Mouse (Mus musculus): ENCODE results near the gene Pou2f1. TPM values are rescaled to one million over a fixed set of nuclear protein-coding genes. Genes with fewer than 3 reads are reported as not detected.

The Pou2f1 gene
- total and polyA plus RNA-seq, 2 experiments from 2014 or later = 21.5 to 27.2 TPM

DNA sequence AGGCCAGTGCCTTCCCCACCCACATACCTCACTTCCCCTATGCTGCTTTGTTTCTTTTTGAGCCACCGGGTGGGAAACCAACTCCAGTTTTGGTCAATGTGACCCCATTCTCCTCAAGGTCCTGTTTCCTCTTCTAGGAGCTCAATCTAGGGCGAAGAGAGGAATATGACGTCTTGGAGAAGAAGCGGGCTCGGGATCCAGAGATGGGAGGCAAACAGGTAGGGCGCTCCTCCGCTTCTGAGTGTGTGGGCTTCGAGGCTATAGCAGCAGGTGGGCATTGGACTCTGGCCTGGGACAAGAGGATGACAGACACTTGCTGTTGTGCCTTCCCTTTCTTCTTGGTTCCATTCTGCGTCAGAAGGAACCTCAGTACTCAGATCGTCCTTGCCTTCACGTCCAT, 145.2 kb downstream of the Pou2f1 start:
- Histone ChIP-seq H3K4me1 (ENCODE audit: insufficient read depth, low read length) (no peaks in the 10 kb centered on the region), H3K4me3 (ENCODE audit: low read depth, low read length) (no peak overlapping the region), H3K27ac (ENCODE audit: low read depth, low read length) (no peak overlapping the region), H3K9ac (replicated peaks; ENCODE audit: low read length, poor library complexity, severe bottlenecking) (no peak overlapping the region), H3K36me3 (ENCODE audit: insufficient read depth, low read length) (no peaks in the 10 kb centered on the region), H3K4me2 (ENCODE audit: low read depth, low read length, poor library complexity, severe bottlenecking) (no peak overlapping the region), H3K27me3 (ENCODE audit: insufficient read depth, low read length) (no peaks in the 10 kb centered on the region), H3K9me3 (ENCODE audit: low read length) (no peaks in the 10 kb centered on the region)
- ATAC-seq (ENCODE audit: low FRiP score) = no peak
- 93% methylated on average over 11 of the region's 11 CpGs for WGBS
- TF ChIP-seq CTCF (IDR thresholded peaks at IDR 0.05) = no peak
- DNase-seq (ENCODE audit: low spot score) = no peak

DNA sequence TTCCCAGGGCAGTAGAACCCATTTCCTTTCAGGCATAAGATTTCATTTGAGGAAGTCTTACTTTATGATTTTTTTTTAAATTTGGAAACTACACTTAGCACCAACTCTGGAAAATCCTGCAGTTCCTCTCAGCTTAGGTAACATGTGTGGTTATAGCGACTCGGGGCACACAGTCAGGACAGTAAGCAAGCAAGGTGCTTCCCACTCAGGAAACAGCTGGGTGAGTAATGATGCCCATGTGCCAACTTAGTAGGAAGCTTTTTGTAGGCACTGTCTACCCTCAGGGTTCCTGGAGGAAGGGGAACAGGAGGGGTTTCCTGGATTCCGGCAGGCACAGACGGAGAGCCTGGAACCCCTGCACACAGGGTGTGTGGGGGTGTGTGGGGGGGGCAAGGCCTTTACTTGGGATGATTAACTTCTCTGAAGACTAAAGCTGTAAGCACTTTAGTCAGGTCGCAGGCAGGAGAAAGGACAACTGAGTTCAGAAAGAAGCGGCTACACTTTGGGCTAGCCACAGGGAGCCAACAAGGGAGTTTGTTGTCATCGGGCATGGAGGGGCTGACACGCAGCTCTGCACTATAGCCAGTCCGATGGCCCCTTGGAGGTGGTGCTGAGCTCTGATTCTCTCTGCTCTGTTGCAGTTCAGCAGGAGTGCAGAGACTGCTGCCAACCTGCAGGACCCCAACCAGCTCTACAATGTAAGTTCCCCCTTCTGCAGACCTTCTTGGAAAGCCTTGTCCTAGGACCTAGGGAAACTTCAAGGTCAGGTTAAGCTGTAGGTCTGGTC, 146.5 kb downstream of the Pou2f1 start:
- Histone ChIP-seq H3K9me3 (ENCODE audit: low read length) (no peaks in the 10 kb centered on the region), H3K9ac (replicated peaks; ENCODE audit: low read length, poor library complexity, severe bottlenecking) (no peak overlapping the region), H3K4me1 (ENCODE audit: insufficient read depth, low read length) (no peaks in the 10 kb centered on the region), H3K4me3 (ENCODE audit: low read depth, low read length) (no peak overlapping the region), H3K36me3 (ENCODE audit: insufficient read depth, low read length) (no peaks in the 10 kb centered on the region), H3K27me3 (ENCODE audit: insufficient read depth, low read length) (no peaks in the 10 kb centered on the region), H3K27ac (ENCODE audit: low read depth, low read length) (no peak overlapping the region), H3K4me2 (ENCODE audit: low read depth, low read length, poor library complexity, severe bottlenecking) (no peak overlapping the region)
- ATAC-seq (ENCODE audit: low FRiP score) (no peak), DNase-seq (ENCODE audit: low spot score) (no peak)
- WGBS = 59% methylated on average over 9 of the region's 9 CpGs
- TF ChIP-seq CTCF (IDR thresholded peaks at IDR 0.05) = no peak

DNA sequence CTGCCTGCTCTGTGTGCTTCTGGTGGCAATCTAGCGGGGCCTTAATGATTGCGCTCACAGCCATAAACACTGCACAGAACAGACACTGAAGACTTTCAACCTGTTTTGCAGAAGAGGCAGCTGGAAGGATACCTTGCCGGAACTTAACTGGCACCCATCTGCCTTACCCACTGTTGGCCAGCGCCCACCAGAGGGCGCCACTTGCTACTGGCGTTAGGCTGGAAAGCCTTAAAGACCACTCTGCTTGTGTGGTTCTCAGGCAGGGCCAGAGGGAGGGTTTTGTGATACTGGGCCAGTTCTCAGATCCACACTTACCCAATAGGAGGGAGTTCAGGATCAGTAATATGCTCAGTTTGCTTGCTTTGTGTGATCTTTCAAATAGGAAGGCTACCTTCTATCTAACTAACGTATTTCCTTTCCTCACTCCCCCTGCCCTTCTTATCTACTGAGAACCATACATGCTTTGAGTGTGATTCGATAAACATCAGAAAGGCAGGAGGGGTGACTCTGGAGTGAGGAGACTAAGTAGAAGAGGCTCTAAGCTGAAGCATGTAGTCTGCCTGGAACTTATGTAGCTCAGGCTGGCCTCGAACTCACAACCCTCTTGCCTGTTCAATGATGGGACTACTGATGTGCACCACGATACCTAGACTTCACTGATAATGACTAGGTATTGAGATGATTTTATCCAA, 148.6 kb downstream of the Pou2f1 start:
- no peaks in the 10 kb centered on the region for H3K27me3 ChIP-seq (ENCODE audit: insufficient read depth, low read length)
- no peaks in the 10 kb centered on the region for H3K9me3 ChIP-seq (ENCODE audit: low read length)
- 61% methylated on average over 10 of the region's 10 CpGs for WGBS
- no peaks in the 10 kb centered on the region for H3K4me1 ChIP-seq (ENCODE audit: insufficient read depth, low read length)
- TF ChIP-seq CTCF (IDR thresholded peaks at IDR 0.05) = peak; percentile 79
- DNase-seq (ENCODE audit: low spot score) (peak; percentile 65), ATAC-seq (ENCODE audit: low FRiP score) (no peak)
- H3K27ac ChIP-seq (ENCODE audit: low read depth, low read length) = no peak overlapping the region
- H3K4me3 ChIP-seq (ENCODE audit: low read depth, low read length) = no peak overlapping the region
- no peak overlapping the region for H3K4me2 ChIP-seq (ENCODE audit: low read depth, low read length, poor library complexity, severe bottlenecking)
- H3K9ac ChIP-seq (replicated peaks; ENCODE audit: low read length, poor library complexity, severe bottlenecking) = no peak overlapping the region
- no peaks in the 10 kb centered on the region for H3K36me3 ChIP-seq (ENCODE audit: insufficient read depth, low read length)

DNA sequence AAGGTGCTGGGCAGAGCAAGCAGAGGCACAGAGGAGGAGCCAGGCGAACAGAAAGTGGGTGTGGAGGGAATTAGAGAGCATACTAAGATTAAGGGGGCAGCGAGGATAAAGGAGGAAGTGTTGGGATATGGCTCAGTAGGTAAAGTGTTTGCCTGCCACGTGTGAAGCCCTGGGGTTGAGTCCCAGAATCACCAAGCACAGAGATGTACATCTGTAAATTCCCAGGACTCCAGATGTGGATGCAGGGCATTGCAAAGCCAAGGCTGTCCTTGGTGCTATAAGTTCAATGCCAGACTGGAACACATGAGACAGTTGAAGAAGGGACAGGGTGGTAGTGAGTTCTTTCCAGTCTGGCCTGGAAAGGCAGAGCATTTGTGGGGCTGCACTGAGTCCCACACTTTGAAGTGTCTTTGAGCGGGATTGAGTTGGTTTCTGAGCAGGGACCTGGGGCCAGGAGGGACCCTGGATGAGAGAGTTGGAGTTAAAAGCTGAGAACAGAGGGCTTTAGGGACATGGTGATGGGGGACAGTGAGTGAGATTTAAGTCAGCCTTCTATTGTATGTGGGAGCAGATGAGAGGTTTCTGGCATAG, 149.3 kb downstream of the Pou2f1 start:
- 49% methylated on average over 4 of the region's 4 CpGs for WGBS
- no peak overlapping the region for H3K27ac ChIP-seq (ENCODE audit: low read depth, low read length)
- no peak for TF ChIP-seq CTCF (IDR thresholded peaks at IDR 0.05)

DNA sequence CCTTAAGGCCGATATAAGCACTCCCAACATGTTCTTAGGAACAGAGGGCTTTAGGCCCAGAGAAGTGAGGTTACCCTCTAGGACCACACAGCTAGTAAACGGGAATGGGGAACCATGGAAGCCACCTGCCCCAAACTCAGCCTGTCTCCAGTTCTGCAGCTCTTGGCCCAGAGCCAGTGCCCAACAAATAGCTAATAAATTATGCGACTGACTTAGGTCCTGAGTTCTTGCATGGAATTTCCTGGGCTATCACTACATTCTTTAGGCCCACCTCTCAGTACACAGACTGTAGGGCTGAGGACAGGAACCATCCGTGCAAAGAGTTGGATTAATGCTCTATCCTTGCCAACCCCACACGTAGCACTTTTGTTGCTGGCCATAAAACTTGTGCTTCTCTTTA, 150.3 kb downstream of the Pou2f1 start:
- no peaks in the 10 kb centered on the region for H3K36me3 ChIP-seq (ENCODE audit: insufficient read depth, low read length)
- H3K27me3 ChIP-seq (ENCODE audit: insufficient read depth, low read length) = no peaks in the 10 kb centered on the region
- H3K27ac ChIP-seq (ENCODE audit: low read depth, low read length) = no peak overlapping the region
- no peaks in the 10 kb centered on the region for H3K4me1 ChIP-seq (ENCODE audit: insufficient read depth, low read length)
- no peak overlapping the region for H3K9ac ChIP-seq (replicated peaks; ENCODE audit: low read length, poor library complexity, severe bottlenecking)
- no peak overlapping the region for H3K4me3 ChIP-seq (ENCODE audit: low read depth, low read length)
- no peak for ATAC-seq (ENCODE audit: low FRiP score)
- no peak for TF ChIP-seq CTCF (IDR thresholded peaks at IDR 0.05)
- no peak for DNase-seq (ENCODE audit: low spot score)
- H3K9me3 ChIP-seq (ENCODE audit: low read length) = no peaks in the 10 kb centered on the region
- WGBS = 49% methylated on average over 5 of the region's 5 CpGs
- H3K4me2 ChIP-seq (ENCODE audit: low read depth, low read length, poor library complexity, severe bottlenecking) = no peak overlapping the region

More for the DNA sequence above, 149.3 kb downstream of the Pou2f1 start:
- Histone ChIP-seq H3K4me2 (ENCODE audit: low read depth, low read length, poor library complexity, severe bottlenecking) (no peak overlapping the region), H3K9ac (replicated peaks; ENCODE audit: low read length, poor library complexity, severe bottlenecking) (no peak overlapping the region), H3K27me3 (ENCODE audit: insufficient read depth, low read length) (no peaks in the 10 kb centered on the region), H3K9me3 (ENCODE audit: low read length) (no peaks in the 10 kb centered on the region), H3K4me1 (ENCODE audit: insufficient read depth, low read length) (no peaks in the 10 kb centered on the region), H3K4me3 (ENCODE audit: low read depth, low read length) (no peak overlapping the region), H3K36me3 (ENCODE audit: insufficient read depth, low read length) (no peaks in the 10 kb centered on the region)
- DNase-seq (ENCODE audit: low spot score) (no peak), ATAC-seq (ENCODE audit: low FRiP score) (no peak)
